Mouse (Mus musculus): ENCODE results near the gene C9orf72.

- no peak for TF ChIP-seq POLR2A (IDR thresholded peaks at IDR 0.05; ENCODE audit: control insufficient read depth in 1 of 2, insufficient read depth in 1 of 2, low read depth in 1 of 2, low read length in 2 of 2, poor library complexity in 1 of 2)
- TF ChIP-seq CTCF (IDR thresholded peaks at IDR 0.05 in 2 of 3, conservative IDR thresholded peaks at IDR 0.05 in 1 of 3; ENCODE audit: control insufficient read depth in 1 of 3, insufficient read depth in 1 of 3, low read depth in 2 of 3, low read length in 3 of 3, poor library complexity in 1 of 3, severe bottlenecking in 1 of 3) = peak in 2 of 3 experiments; percentile 4 to 9; a peak in 2 of 6 replicates
- no peak for TF ChIP-seq NRF1 (IDR thresholded peaks at IDR 0.05; ENCODE audit: insufficient read depth, low read depth, low read length, poor library complexity, severe bottlenecking)
- no peak for TF ChIP-seq CHD1 (IDR thresholded peaks at IDR 0.05; ENCODE audit: low read depth, low read length)
- no peak for TF ChIP-seq E2F4 (IDR thresholded peaks at IDR 0.05; ENCODE audit: borderline replicate concordance, low read depth, low read length)
- no peak for TF ChIP-seq TCF12 (IDR thresholded peaks at IDR 0.05; ENCODE audit: low read depth, low read length)
- TF ChIP-seq KAT2A (conservative IDR thresholded peaks at IDR 0.05; ENCODE audit: low read depth, low read length) = no peak
- TF ChIP-seq USF1 (IDR thresholded peaks at IDR 0.05; ENCODE audit: low read depth, low read length) = no peak
- no peak; a peak in 1 of 4 replicates for TF ChIP-seq EP300 (IDR thresholded peaks at IDR 0.05; ENCODE audit: low read depth in 1 of 2, low read length in 2 of 2)
- 0 out of 2 replicates have a peak, but pooled peaks have one; percentile 46 for TF ChIP-seq SIN3A (IDR thresholded peaks at IDR 0.05; ENCODE audit: low read length)
- no peak for TF ChIP-seq ZKSCAN1 (IDR thresholded peaks at IDR 0.05; ENCODE audit: low read depth, low read length)
- TF ChIP-seq HCFC1 (IDR thresholded peaks at IDR 0.05; ENCODE audit: low read depth, low read length) = no peak
- TF ChIP-seq MAFK (IDR thresholded peaks at IDR 0.05; ENCODE audit: borderline replicate concordance, low read depth, low read length) = no peak
Observed at GRCm38 (mm10) chr4:35221903-35222302, 4.1 kb downstream of the C9orf72 start.
